Mouse (Mus musculus) myocyte (in vitro differentiated cells): ENCODE data around the gene Ttc29. TPM values are rescaled to one million over a fixed set of nuclear protein-coding genes. Genes with fewer than 3 reads are reported as not detected.

Experiments used
- H3K27me3 ChIP-seq: one replicate; pipeline ENCODE4 v1.6.1; 2011; ENCODE audit not compliant: control insufficient read depth, insufficient read depth, insufficient read length
- H3K36me3 ChIP-seq: one replicate; pipeline ENCODE4 v1.6.1; 2011; ENCODE audit not compliant: control insufficient read depth, insufficient read depth
- H3K4me2 ChIP-seq: one replicate; pipeline ENCODE4 v1.6.1; 2011; ENCODE audit warnings: low read depth, control low read depth
- H3K4me3 ChIP-seq: one replicate; pipeline ENCODE4 v1.5.1; 2011; ENCODE audit warnings: mild to moderate bottlenecking, control low read depth, moderate library complexity
- H3K79me2 ChIP-seq: one replicate; pipeline ENCODE4 v1.6.1; 2011; ENCODE audit not compliant: control insufficient read depth, insufficient read depth
- H3ac ChIP-seq: one replicate; pipeline ENCODE4 v1.6.1; 2011; ENCODE audit not compliant: control insufficient read depth, insufficient read length
- CEBPB ChIP-seq: IDR thresholded peaks from 2 replicates; pipeline ENCODE4 v1.6.1; 2011; ENCODE audit warnings: mild to moderate bottlenecking, moderate library complexity; ENCODE audit not compliant: poor library complexity, insufficient read depth, severe bottlenecking
- E2F4 ChIP-seq: IDR thresholded peaks from one replicate; pipeline ENCODE4 v1.6.1; 2011; ENCODE audit warnings: mild to moderate bottlenecking, control low read depth, moderate library complexity; ENCODE audit not compliant: insufficient read depth
- MAX ChIP-seq: IDR thresholded peaks from one replicate; pipeline ENCODE4 v1.6.1; 2011; ENCODE audit warnings: low read depth, mild to moderate bottlenecking, control low read depth
- MYOD1 ChIP-seq, 3 experiments: IDR thresholded peaks; one replicate each; pipeline ENCODE4 v1.6.1; 2011; ENCODE audit warnings: control low read depth in 2 of 3, low read depth in 2 of 3, mild to moderate bottlenecking in 2 of 3, moderate library complexity in 1 of 3; ENCODE audit not compliant: insufficient read length in 2 of 3, control insufficient read depth in 1 of 3
- MYOG ChIP-seq, 3 experiments: IDR thresholded peaks; one replicate each; pipeline ENCODE4 v1.6.1; 2011; ENCODE audit warnings: control low read depth in 2 of 3, low read depth in 2 of 3, mild to moderate bottlenecking in 2 of 3; ENCODE audit not compliant: insufficient read length in 2 of 3, control insufficient read depth in 1 of 3, insufficient read depth in 1 of 3
- POLR2A ChIP-seq: IDR thresholded peaks from one replicate; pipeline ENCODE4 v1.6.1; 2011; ENCODE audit warnings: low read depth, mild to moderate bottlenecking, control low read depth, moderate library complexity; ENCODE audit not compliant: insufficient read length
- POLR2AphosphoS2 ChIP-seq: IDR thresholded peaks from one replicate; pipeline ENCODE4 v1.6.1; 2011; ENCODE audit warnings: low read depth, control low read depth; ENCODE audit not compliant: insufficient read length
- REST ChIP-seq: IDR thresholded peaks from one replicate; pipeline ENCODE4 v1.6.1; 2011; ENCODE audit warnings: mild to moderate bottlenecking, control low read depth, moderate library complexity; ENCODE audit not compliant: insufficient read depth, insufficient read length
- SRF ChIP-seq: IDR thresholded peaks from one replicate; pipeline ENCODE4 v1.6.1; 2011; ENCODE audit warnings: low read depth; ENCODE audit not compliant: control insufficient read depth, insufficient read length
- TCF12 ChIP-seq: IDR thresholded peaks from one replicate; pipeline ENCODE4 v1.6.1; 2011; ENCODE audit warnings: mild to moderate bottlenecking, control low read depth; ENCODE audit not compliant: poor library complexity, insufficient read depth, severe bottlenecking
- TCF3 ChIP-seq: IDR thresholded peaks from one replicate; pipeline ENCODE4 v1.6.1; 2011; ENCODE audit warnings: low read depth, control low read depth; ENCODE audit not compliant: insufficient read length
- USF1 ChIP-seq: IDR thresholded peaks from one replicate; pipeline ENCODE4 v1.6.1; 2011; ENCODE audit warnings: low read depth, mild to moderate bottlenecking, control low read depth, moderate library complexity
- polyA plus RNA-seq: library from polyadenylated mRNA; unstranded; fragments of >200 nt; fragmentation: generic; extraction: Trizol; gene quantifications from one replicate; pipeline ENCODE4 v1.2.1, GENCODE M21; 2012; ENCODE audit warnings: missing spikeins

Gene Ttc29
- polyA plus RNA-seq, result not detected

DNA sequence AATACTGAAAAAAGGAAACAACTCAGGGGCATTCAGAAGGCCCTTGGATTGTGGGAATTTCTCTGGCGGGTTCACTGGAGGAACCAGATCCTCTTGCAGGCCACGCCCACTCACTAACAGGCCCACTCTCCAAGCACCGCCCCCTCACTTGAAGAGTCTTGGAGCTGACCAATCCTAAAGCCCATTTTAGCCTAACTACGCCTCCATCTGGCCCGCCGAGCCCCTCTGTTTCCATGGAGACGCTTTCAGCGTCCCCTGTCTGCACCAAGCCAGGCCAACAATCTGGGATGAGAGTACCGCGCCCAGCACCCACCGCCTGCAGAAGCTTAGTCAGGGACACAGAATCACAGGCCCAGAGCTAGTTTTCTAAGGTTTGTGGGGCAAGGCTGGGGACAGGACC, at the start of gene Ttc29:
Gene Ttc29 (plus strand): TSS at position 224 of the 400 bp plus-strand sequence.
- no peak within 1 kb of the TSS for H3K4me3 ChIP-seq
- H3K4me2 ChIP-seq, result no peak within 1 kb of the TSS
- H3ac ChIP-seq, result no peak within 1 kb of the TSS
- H3K36me3 ChIP-seq, result no peaks in the 10 kb centered on the region
- no peaks in the 10 kb centered on the region for H3K27me3 ChIP-seq
- no peaks in the 10 kb centered on the region for H3K79me2 ChIP-seq
- TF ChIP-seq USF1, result no peak
- no peak for TF ChIP-seq TCF3
- no peak for TF ChIP-seq SRF
- no peak for TF ChIP-seq MYOG (IDR thresholded peaks at IDR 0.05; ENCODE audit: control insufficient read depth in 1 of 3, insufficient read depth in 1 of 3, insufficient read length in 2 of 3, low read depth in 2 of 3)
- TF ChIP-seq TCF12, result no peak
- TF ChIP-seq MAX, result no peak
- TF ChIP-seq MYOD1 (IDR thresholded peaks at IDR 0.05; ENCODE audit: control insufficient read depth in 1 of 3, insufficient read length in 2 of 3, low read depth in 2 of 3), result no peak
- TF ChIP-seq POLR2AphosphoS2, result no peak
- TF ChIP-seq E2F4, result no peak
- no peak for TF ChIP-seq POLR2A
- no peak for TF ChIP-seq REST
- no peak for TF ChIP-seq CEBPB

DNA sequence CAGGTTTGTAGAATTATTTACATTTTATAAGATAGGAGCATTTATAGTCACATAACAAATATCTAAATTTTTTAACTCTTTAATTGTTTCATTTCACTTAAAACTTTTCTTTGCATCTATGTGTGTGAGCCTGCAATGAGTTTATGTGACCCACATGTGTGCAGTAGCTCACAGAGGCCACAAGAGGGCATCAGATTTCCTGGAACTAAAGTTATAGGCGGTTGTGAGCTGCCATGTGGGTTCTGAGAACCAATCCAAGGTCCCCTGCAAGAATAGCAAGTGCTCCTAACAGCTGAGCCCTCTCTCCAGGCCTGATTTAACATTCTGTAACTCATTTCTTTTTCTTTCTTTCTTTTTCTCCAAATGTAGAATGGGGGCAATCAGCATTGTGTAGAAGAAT, 41.7 kb upstream of the Ttc29 start:
- Histone ChIP-seq H3K36me3 (no peaks in the 10 kb centered on the region), H3ac (no peak overlapping the region), H3K79me2 (no peaks in the 10 kb centered on the region), H3K27me3 (no peaks in the 10 kb centered on the region), H3K4me2 (no peak overlapping the region), H3K4me3 (no peak overlapping the region)
- TF ChIP-seq CEBPB (no peak), POLR2A (no peak), USF1 (no peak), MAX (no peak), SRF (no peak), REST (no peak), MYOG (IDR thresholded peaks at IDR 0.05; ENCODE audit: control insufficient read depth in 1 of 3, insufficient read depth in 1 of 3, insufficient read length in 2 of 3, low read depth in 2 of 3) (no peak), MYOD1 (IDR thresholded peaks at IDR 0.05; ENCODE audit: control insufficient read depth in 1 of 3, insufficient read length in 2 of 3, low read depth in 2 of 3) (no peak), E2F4 (no peak)

DNA sequence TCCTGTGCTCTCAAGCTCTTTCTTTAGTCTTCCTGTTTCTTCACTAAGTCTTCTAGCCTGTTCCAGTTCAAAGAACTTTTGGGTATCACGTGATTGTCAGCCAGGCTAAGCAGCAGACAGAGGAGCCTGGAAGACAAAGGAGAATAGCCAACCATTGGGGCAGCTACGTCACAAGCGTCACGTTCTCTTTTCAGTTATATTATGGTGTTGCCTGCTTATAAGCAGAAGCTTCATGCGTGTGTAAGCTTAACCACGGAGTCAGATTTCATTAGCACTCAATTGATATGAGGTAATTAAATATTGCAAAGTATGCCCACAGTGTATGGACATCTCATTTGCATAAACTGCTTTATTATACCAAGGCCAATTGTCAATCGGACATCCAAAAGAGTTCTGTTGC, 30.4 kb upstream of the Ttc29 start:
- H3ac ChIP-seq, result no peak overlapping the region
- no peak overlapping the region for H3K4me3 ChIP-seq
- TF ChIP-seq POLR2AphosphoS2 (no peak), MAX (no peak), MYOG (IDR thresholded peaks at IDR 0.05; ENCODE audit: control insufficient read depth in 1 of 3, insufficient read depth in 1 of 3, insufficient read length in 2 of 3, low read depth in 2 of 3) (no peak), E2F4 (no peak), REST (no peak), USF1 (no peak)
- no peak overlapping the region for H3K4me2 ChIP-seq
- H3K36me3 ChIP-seq, result no peaks in the 10 kb centered on the region
- H3K79me2 ChIP-seq, result no peaks in the 10 kb centered on the region
- no peaks in the 10 kb centered on the region for H3K27me3 ChIP-seq

DNA sequence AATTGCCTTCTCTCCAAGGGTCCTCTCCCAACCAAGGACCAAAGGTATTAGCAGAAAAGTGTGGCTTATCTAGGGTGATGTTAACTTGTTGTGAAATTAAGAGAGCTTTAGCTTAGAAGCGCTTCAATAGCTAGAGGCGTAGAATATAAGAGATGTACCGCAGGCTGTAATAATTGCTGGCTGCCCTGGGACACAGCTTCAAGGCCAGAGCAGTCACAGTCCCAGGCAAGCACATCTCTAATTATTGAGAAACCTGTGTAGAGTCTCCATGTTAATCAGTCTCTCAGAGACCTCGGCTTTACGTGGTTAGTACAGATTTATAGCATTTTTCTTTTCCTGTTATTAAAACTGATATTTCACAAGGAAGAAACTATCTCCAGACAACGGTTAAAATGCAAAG, 29.7 kb upstream of the Ttc29 start:
- Histone ChIP-seq H3ac (no peak overlapping the region), H3K27me3 (no peaks in the 10 kb centered on the region), H3K4me3 (no peak overlapping the region), H3K36me3 (no peaks in the 10 kb centered on the region), H3K79me2 (no peaks in the 10 kb centered on the region), H3K4me2 (no peak overlapping the region)
- no peak for TF ChIP-seq MYOG (IDR thresholded peaks at IDR 0.05; ENCODE audit: control insufficient read depth in 1 of 3, insufficient read depth in 1 of 3, insufficient read length in 2 of 3, low read depth in 2 of 3)
- TF ChIP-seq MYOD1 (IDR thresholded peaks at IDR 0.05; ENCODE audit: control insufficient read depth in 1 of 3, insufficient read length in 2 of 3, low read depth in 2 of 3), result no peak
- TF ChIP-seq TCF3, result no peak
- no peak for TF ChIP-seq E2F4
- no peak for TF ChIP-seq TCF12

DNA sequence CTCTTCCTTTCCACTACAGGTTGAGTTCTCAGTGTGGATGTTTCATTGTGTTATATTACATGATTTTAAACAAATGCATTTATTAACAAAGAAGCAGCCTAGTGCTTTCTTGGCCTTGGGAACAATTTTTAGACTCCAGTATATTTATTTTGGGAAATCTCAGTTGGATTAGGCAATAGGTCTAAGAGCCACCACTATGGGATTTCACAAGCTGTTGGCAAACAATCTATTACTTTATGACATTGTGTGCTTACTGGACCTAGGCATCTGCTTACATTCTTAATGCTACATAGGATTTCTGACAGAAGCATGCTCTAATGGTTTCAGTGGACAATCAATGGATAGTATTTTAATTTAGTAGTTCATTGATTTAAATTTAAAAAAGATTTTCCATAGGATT, 26.0 kb upstream of the Ttc29 start:
- no peak overlapping the region for H3K4me3 ChIP-seq
- no peaks in the 10 kb centered on the region for H3K27me3 ChIP-seq
- no peaks in the 10 kb centered on the region for H3K36me3 ChIP-seq
- TF ChIP-seq MAX (no peak), SRF (no peak), CEBPB (no peak), REST (no peak), POLR2AphosphoS2 (no peak), POLR2A (no peak), E2F4 (no peak), TCF12 (no peak), TCF3 (no peak), MYOD1 (IDR thresholded peaks at IDR 0.05; ENCODE audit: control insufficient read depth in 1 of 3, insufficient read length in 2 of 3, low read depth in 2 of 3) (no peak), MYOG (IDR thresholded peaks at IDR 0.05; ENCODE audit: control insufficient read depth in 1 of 3, insufficient read depth in 1 of 3, insufficient read length in 2 of 3, low read depth in 2 of 3) (no peak), USF1 (no peak)
- no peak overlapping the region for H3ac ChIP-seq
- H3K4me2 ChIP-seq, result no peak overlapping the region
- H3K79me2 ChIP-seq, result no peaks in the 10 kb centered on the region
